Mouse (Mus musculus) hindbrain, embryonic 15.5 days (tissue): ENCODE results near the gene Ccdc66. TPM values are rescaled to one million over a fixed set of nuclear protein-coding genes. Genes with fewer than 3 reads are reported as not detected.

Source experiments
- ATAC-seq: fragments of 200-750 bp; cut with Nextera tagmentation; 2 replicates; pipeline ENCODE4 v1.8.0; 2017; ENCODE audit warnings: low read depth, moderate number of reproducible peaks, moderate TSS enrichment; ENCODE audit not compliant: low FRiP score
- H3K27ac ChIP-seq: fragments of 300-500 bp; sonication (generic); replicated peaks from 2 replicates; pipeline ENCODE4 v1.5.1; 2015; ENCODE audit warnings: mild to moderate bottlenecking, inconsistent platforms
- H3K27me3 ChIP-seq: fragments of 300-500 bp; sonication (generic); 2 replicates; pipeline ENCODE4 v1.6.1; 2015; ENCODE audit warnings: control low read depth, inconsistent platforms
- H3K36me3 ChIP-seq: fragments of 300-500 bp; sonication (generic); 2 replicates; pipeline ENCODE4 v1.6.1; 2015; ENCODE audit warnings: control low read depth, inconsistent platforms
- H3K4me1 ChIP-seq: fragments of 300-500 bp; sonication (generic); replicated peaks from 2 replicates; pipeline ENCODE4 v1.6.1; 2015; ENCODE audit warnings: control low read depth, inconsistent platforms
- H3K4me2 ChIP-seq: fragments of 300-500 bp; sonication (generic); 2 replicates; pipeline ENCODE4 v1.6.1; 2015; ENCODE audit warnings: moderate library complexity, mild to moderate bottlenecking, inconsistent platforms
- H3K4me3 ChIP-seq: fragments of 300-500 bp; sonication (generic); 2 replicates; pipeline ENCODE4 v1.5.1; 2015; ENCODE audit warnings: mild to moderate bottlenecking, inconsistent platforms
- H3K9ac ChIP-seq: fragments of 300-500 bp; sonication (generic); 2 replicates; pipeline ENCODE4 v1.6.1; 2015; ENCODE audit warnings: inconsistent platforms
- H3K9me3 ChIP-seq: fragments of 300-500 bp; sonication (generic); 2 replicates; pipeline ENCODE4 v1.6.1; 2016; ENCODE audit warnings: control low read depth, inconsistent platforms
- WGBS: fragments of 180-500 bp; shearing (Covaris S2); methylation state at CpG from one replicate; pipeline ENCODE4 v1.1.7; 2015; 5-methylcytosine and 5-hydroxymethylcytosine counted together
- polyA plus RNA-seq: library from polyadenylated mRNA; unstranded; fragments of >200 nt; fragmentation: Nextera tagmentation; extraction: Ambion mirVana; gene quantifications from 2 replicates; pipeline ENCODE4 v1.2.1, GENCODE M21; 2015

Ccdc66 gene
- polyA plus RNA-seq, 1 experiment from 2014 or later = 11.9 TPM

DNA sequence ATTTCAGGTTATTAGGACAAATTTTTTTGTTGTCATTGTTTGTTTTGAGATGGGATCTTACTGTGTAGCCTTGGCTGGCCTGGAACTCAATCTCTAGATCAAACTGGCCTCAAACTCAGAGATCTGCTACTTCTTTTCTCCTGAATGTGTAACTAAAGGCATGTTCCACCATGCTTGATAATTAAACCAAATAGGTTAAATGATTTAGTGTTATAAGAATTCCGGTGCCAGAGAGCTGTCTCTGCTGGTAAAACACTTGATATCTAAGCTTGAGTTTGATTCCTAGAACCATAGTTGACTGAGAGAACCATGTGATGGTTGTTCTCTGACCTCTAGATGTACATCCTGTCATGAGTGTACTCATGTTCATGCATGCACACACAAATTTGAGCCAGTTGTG, 72.1 kb downstream of the Ccdc66 start:
- ATAC-seq = no peak
- peaks cover 41% of the 10 kb centered on the region for H3K36me3 ChIP-seq
- H3K9me3 ChIP-seq = no peaks in the 10 kb centered on the region
- H3K4me1 ChIP-seq = no peaks in the 10 kb centered on the region
- H3K27ac ChIP-seq = no peak overlapping the region
- WGBS = 98% methylated on average over 1 of the region's 1 CpGs
- H3K4me3 ChIP-seq = no peak overlapping the region
- H3K9ac ChIP-seq = no peak overlapping the region
- H3K4me2 ChIP-seq = no peak overlapping the region
- H3K27me3 ChIP-seq = no peaks in the 10 kb centered on the region

DNA sequence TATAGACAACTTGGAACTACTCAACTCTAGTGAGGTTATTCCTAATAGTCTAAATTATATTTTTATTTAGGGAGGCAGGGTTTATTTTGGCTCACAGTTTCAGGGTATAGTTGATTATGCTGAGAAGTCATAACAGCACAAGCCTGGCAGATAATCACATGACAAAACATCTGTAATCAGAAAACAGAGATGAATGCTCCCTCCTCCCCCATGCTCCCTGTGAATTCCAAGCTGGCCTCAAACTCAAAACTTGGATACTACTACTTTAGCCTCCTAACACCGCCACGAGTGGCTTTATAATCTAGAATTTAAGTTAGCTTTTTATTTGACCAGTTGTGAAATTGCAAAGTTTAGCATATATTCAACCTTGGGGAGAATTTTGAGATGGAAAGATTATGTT, 76.2 kb downstream of the Ccdc66 start:
- H3K9me3 ChIP-seq = no peaks in the 10 kb centered on the region
- no peak overlapping the region for H3K27ac ChIP-seq
- H3K36me3 ChIP-seq = peaks cover 33% of the 10 kb centered on the region
- no peak overlapping the region for H3K9ac ChIP-seq
- peaks cover 6% of the 10 kb centered on the region for H3K4me1 ChIP-seq
- 97% methylated on average over 2 of the region's 2 CpGs for WGBS
- no peak overlapping the region for H3K4me3 ChIP-seq
- H3K27me3 ChIP-seq = no peaks in the 10 kb centered on the region
- no peak overlapping the region for H3K4me2 ChIP-seq
- ATAC-seq = no peak

Other genes with a start within 250 kb of the Ccdc66 start
- gene Fam208a, start 79.6 kb downstream of the Ccdc66 start, polyA plus RNA-seq = 13.5 and 15.6 TPM in 2 replicates
- 76.4 and 79.4 TPM in 2 replicates for gene Erc2, start 114.0 kb upstream of the Ccdc66 start, polyA plus RNA-seq